Mouse (Mus musculus) lung, embryonic 15.5 days (tissue): ENCODE measurements around the gene B3gnt7. TPM values are rescaled to one million over a fixed set of nuclear protein-coding genes. Genes with fewer than 3 reads are reported as not detected.
A peak's percentile ranks its signal among the peaks of the same experiment; 100 is the strongest.

Experiments
- ATAC-seq: fragments of 200-750 bp; cut with Nextera tagmentation; 2 replicates; pipeline ENCODE4 v1.8.0; 2017; ENCODE audit warnings: moderate number of reproducible peaks, borderline replicate concordance; ENCODE audit not compliant: low FRiP score, low TSS enrichment; ENCODE audit errors: extremely low read depth
- H3K27ac ChIP-seq: fragments of 300-500 bp; sonication (generic); 2 replicates; pipeline ENCODE4 v1.5.1; 2015; ENCODE audit warnings: moderate library complexity, mild to moderate bottlenecking, inconsistent platforms
- H3K27me3 ChIP-seq: fragments of 300-500 bp; sonication (generic); 2 replicates; pipeline ENCODE4 v1.6.1; 2015; ENCODE audit warnings: inconsistent platforms
- H3K36me3 ChIP-seq: fragments of 300-500 bp; sonication (generic); 2 replicates; pipeline ENCODE4 v1.6.1; 2015; ENCODE audit warnings: inconsistent platforms
- H3K4me1 ChIP-seq: fragments of 300-500 bp; sonication (generic); 2 replicates; pipeline ENCODE4 v1.6.1; 2015; ENCODE audit warnings: inconsistent platforms
- H3K4me2 ChIP-seq: fragments of 300-500 bp; sonication (generic); 2 replicates; pipeline ENCODE4 v1.6.1; 2015; ENCODE audit warnings: inconsistent platforms, mild to moderate bottlenecking, moderate library complexity
- H3K4me3 ChIP-seq: fragments of 300-500 bp; sonication (generic); 2 replicates; pipeline ENCODE4 v1.5.1; 2015; ENCODE audit warnings: mild to moderate bottlenecking, inconsistent platforms
- H3K9ac ChIP-seq: fragments of 300-500 bp; sonication (generic); 2 replicates; pipeline ENCODE4 v1.6.1; 2015; ENCODE audit warnings: inconsistent platforms
- H3K9me3 ChIP-seq: fragments of 300-500 bp; sonication (generic); 2 replicates; pipeline ENCODE4 v1.6.1; 2016; ENCODE audit warnings: inconsistent platforms
- WGBS: fragments of 180-500 bp; shearing (Covaris S2); methylation state at CpG from one replicate; pipeline ENCODE4 v1.1.7; 2015; 5-methylcytosine and 5-hydroxymethylcytosine counted together
- polyA plus RNA-seq: library from polyadenylated mRNA; unstranded; fragments of >200 nt; fragmentation: Nextera tagmentation; extraction: Ambion mirVana; gene quantifications from 2 replicates; pipeline ENCODE4 v1.2.1, GENCODE M21; 2015

Gene B3gnt7
- 4.5 and 5.6 TPM in 2 replicates for polyA plus RNA-seq

DNA sequence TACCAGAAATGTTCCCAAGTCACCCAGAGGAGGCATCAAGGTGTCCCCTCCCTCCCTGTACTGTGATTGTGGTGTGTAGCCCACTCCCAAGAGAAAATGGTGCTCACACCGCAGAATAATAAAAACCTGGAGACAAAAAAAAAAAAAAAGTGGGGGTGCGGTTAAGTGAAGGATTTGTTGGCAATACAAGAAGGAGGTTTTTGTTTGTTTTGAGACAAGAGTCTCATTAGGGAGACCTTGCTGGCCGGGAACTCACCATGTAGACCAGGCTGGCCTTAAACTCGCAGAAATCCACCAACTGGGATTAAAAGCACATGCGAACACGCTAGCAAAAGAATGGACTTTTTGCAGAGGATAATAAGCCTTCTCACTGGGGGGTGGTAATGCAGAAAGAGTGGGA, at the start of gene B3gnt7:
B3gnt7 (plus strand) TSS at position 301 of the 400 bp plus-strand sequence.
- no peak for ATAC-seq
- H3K27ac ChIP-seq = 0 out of 2 replicates have a peak within 1 kb of the TSS, but pooled peaks have one; percentile 18
- H3K9ac ChIP-seq = peak within 1 kb of the TSS; percentile 51
- peak within 1 kb of the TSS; percentile 97 for H3K4me2 ChIP-seq
- H3K27me3 ChIP-seq = peaks cover 10% of the 10 kb centered on the region; the same call in 1 of the 2 replicates
- H3K36me3 ChIP-seq = no peaks in the 10 kb centered on the region
- no peaks in the 10 kb centered on the region for H3K9me3 ChIP-seq
- WGBS = 33% methylated on average over 6 of the region's 6 CpGs
- peaks cover 23% of the 10 kb centered on the region for H3K4me1 ChIP-seq
- peak within 1 kb of the TSS; percentile 60 for H3K4me3 ChIP-seq

DNA sequence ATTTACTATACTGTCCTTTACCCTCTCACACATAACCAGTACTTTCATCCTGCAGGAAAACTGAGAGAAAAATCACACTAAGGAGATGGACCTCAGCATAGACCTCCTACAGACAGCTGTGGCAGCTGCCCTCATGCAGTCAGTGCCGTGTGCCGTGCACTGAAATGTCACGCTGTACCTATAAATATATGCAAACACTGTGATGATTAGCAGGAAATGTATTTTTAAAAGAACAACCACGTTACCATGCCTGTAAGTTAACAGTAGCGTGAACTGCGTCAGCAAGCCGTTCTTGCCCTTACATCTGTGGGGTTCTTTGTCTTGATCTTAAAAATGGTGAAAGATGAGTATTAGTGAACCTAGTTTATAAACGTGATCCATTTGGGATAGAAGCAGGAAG, 49.2 kb upstream of the B3gnt7 start:
- 77% methylated on average over 8 of the region's 8 CpGs for WGBS
- no peaks in the 10 kb centered on the region for H3K4me1 ChIP-seq
- no peak overlapping the region for H3K27ac ChIP-seq
- no peak overlapping the region for H3K9ac ChIP-seq
- H3K27me3 ChIP-seq = no peaks in the 10 kb centered on the region
- no peaks in the 10 kb centered on the region for H3K9me3 ChIP-seq
- H3K36me3 ChIP-seq = no peaks in the 10 kb centered on the region
- no peak for ATAC-seq
- H3K4me2 ChIP-seq = no peak overlapping the region
- no peak overlapping the region for H3K4me3 ChIP-seq

DNA sequence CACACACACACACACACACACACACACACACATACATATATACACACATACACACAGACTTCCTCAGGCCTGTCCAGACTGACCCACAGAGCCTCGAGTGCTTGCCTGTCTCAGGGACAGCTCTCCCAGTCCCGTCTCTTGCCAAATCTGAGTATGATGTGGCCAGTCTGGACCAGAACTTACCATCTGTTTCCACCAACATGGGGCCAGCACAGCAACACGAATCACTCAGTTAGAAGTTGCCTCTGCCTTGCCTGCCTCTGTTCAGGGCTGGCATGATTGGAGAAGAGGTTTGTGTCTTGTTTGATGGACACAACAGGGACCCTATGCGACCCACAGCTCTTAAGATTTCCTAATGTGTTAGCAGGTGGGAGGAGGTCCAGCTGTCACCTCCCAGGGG, 46.3 kb upstream of the B3gnt7 start:
- Histone ChIP-seq H3K4me2 (no peak overlapping the region), H3K4me3 (no peak overlapping the region), H3K27ac (no peak overlapping the region), H3K27me3 (no peaks in the 10 kb centered on the region), H3K9ac (no peak overlapping the region), H3K9me3 (no peaks in the 10 kb centered on the region), H3K36me3 (no peaks in the 10 kb centered on the region), H3K4me1 (no peaks in the 10 kb centered on the region)
- no peak for ATAC-seq
- 45% methylated on average over 4 of the region's 4 CpGs for WGBS

DNA sequence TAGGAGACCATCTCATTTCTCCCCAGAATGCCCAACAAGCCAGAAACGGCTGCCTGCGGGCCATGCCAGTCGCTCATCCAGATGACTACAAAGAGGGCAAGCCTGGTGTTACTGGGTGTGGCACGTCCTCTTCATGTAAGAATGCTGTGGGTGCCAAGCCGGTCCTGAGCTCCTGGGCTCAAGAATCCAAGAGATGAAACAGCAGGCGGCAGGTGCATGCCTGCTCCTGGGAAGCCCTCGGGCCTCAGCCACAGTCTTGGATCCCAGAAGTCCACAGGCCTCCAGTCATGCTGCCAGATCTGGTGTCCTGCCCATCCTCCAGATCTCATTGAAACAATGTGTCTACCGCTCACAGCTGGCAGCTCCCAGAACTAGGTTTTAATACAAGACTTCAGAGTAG, 45.4 kb upstream of the B3gnt7 start:
- H3K27me3 ChIP-seq = no peaks in the 10 kb centered on the region
- 85% methylated on average over 8 of the region's 8 CpGs for whole genome bisulfite sequencing
- H3K27ac ChIP-seq = no peak overlapping the region
- no peaks in the 10 kb centered on the region for H3K9me3 ChIP-seq
- no peak for ATAC-seq
- no peak overlapping the region for H3K4me3 ChIP-seq
- H3K4me2 ChIP-seq = no peak overlapping the region
- H3K36me3 ChIP-seq = no peaks in the 10 kb centered on the region
- H3K9ac ChIP-seq = no peak overlapping the region
- no peaks in the 10 kb centered on the region for H3K4me1 ChIP-seq

DNA sequence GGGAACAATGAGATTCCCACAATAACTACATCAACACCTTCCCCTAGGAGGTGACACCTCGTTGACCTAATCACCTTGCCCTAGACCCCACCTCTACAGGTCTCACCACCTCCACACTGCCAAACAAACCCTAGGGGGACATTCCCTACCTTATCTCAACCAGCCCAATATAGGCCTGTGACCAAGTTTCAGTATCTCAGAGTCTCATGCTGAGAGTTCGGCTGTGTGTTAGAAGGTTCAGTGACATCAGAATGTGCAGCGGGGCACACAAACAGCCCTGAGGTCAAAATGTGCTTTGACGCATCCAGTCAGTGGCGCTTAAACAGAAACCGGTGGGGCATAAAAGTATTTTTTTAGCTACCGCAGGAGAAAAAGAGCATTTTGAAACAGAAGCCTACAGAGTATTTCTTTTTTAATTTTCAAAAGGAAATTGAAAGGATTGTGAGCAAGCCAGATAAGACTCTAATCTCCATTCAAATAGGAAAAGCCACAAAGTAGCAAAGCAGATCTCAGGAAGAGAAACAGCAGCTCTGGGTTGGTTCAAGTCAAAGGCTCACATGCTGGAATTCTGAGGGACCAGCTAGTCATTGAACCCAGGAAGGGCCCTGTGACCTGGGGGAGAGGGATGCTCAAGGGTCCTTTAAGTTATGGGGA, 44.3 kb upstream of the B3gnt7 start:
- no peaks in the 10 kb centered on the region for H3K9me3 ChIP-seq
- no peaks in the 10 kb centered on the region for H3K27me3 ChIP-seq
- ATAC-seq = no peak
- no peaks in the 10 kb centered on the region for H3K36me3 ChIP-seq
- H3K4me3 ChIP-seq = no peak overlapping the region
- H3K9ac ChIP-seq = no peak overlapping the region
- H3K4me2 ChIP-seq = no peak overlapping the region
- H3K27ac ChIP-seq = no peak overlapping the region
- WGBS = 70% methylated on average over 7 of the region's 7 CpGs
- no peaks in the 10 kb centered on the region for H3K4me1 ChIP-seq

DNA sequence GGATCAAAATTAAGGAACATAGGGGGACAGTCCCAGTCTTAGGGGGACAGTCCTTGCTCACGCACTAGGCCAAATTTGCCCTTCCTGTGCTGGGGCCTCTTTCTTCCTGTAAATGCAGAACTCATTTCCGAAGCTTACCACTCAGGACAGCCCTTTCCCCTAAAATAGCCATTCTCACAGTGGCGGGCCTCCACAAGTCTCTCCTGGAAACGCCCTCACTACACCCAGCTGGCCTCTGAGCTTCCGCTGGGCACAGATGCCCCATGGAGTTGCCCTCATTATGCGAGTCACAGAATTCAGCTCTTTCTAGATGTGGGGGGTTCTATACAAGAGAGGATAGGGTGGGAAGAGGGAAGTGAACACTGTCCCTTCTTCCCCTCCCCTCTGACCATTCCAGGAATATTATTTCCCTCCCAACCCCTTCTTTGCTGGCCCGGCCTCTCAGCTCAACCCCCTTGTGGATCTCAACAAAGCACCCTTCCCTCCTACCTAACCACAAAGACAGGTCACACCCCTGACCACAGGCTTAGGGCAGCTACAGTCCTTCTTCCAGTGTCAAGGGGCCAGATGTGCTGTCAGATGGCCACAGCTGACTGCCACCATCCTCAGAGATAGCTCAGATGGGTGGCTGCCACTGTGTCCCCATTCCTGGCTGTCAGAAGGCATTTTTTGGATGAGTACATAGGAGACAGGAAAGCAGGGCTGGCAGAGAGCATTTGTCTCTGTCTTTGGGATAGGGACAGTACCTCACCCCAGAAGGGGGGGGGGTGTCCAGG, 38.9 kb upstream of the B3gnt7 start:
- Histone ChIP-seq H3K4me1 (no peaks in the 10 kb centered on the region), H3K4me3 (no peak overlapping the region), H3K4me2 (no peak overlapping the region), H3K36me3 (no peaks in the 10 kb centered on the region), H3K9me3 (no peaks in the 10 kb centered on the region), H3K27ac (0 out of 2 replicates have a peak overlapping the region, but pooled peaks have one; percentile 10), H3K27me3 (no peaks in the 10 kb centered on the region), H3K9ac (no peak overlapping the region)
- peak; percentile 62; the same call in 1 of the 2 replicates for ATAC-seq
- whole genome bisulfite sequencing = 62% methylated on average over 7 of the region's 7 CpGs

DNA sequence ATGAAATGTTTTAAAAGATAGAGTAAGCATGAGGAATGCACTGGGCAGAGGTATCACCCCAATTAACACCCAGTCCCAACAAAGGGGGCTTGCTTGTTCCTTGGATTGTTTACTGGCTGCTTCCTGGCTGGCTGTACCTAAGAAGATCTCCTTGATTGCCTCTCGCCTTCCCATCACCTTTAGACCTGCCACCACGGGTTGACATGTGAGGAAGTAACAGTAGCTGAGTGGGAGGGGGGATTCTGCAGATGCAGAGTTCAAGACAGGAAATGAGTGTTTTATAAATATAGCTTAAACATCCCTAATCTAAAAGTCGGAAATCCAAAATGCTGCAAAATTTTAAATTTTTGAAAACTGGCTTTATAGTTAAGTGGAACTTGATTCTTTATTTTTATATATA, 37.6 kb upstream of the B3gnt7 start:
- H3K27ac ChIP-seq = no peak overlapping the region
- H3K9me3 ChIP-seq = no peaks in the 10 kb centered on the region
- WGBS = 26% methylated on average over 3 of the region's 3 CpGs
- H3K9ac ChIP-seq = no peak overlapping the region
- no peak overlapping the region for H3K4me3 ChIP-seq
- no peak overlapping the region for H3K4me2 ChIP-seq
- H3K4me1 ChIP-seq = no peaks in the 10 kb centered on the region
- no peaks in the 10 kb centered on the region for H3K36me3 ChIP-seq
- ATAC-seq = no peak
- no peaks in the 10 kb centered on the region for H3K27me3 ChIP-seq

DNA sequence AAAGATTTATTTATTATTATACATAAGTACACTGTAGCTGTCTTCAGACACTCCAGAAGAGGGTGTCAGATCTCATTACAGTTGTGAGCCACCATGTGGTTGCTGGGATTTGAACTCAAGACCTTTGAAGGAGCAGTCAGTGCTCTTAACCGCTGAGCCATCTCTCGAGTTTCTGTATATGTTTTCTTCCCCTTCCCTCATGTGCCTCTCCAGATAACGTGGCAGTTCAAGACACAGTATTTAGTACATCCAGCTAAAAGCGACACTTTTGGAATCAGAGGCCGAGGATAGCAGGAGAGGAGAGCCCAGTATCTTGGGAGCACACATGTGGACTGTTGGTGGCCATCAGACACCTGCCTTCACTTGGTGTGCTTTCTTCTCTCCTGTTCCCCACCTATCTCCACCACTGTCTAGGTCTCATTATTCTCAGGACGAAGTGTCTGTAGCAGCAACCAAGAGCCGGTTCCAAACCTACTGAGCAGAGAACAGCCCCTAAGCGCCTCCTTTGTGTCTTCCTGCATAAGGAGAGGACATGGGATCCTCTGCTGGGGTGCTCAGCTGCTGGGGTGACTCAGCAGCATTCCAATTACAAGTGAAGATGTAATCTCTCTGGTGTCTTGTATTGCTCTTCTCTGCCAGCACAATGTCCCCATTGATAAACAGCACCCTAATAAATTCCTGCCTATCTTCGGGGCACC, 34.0 kb upstream of the B3gnt7 start:
- Histone ChIP-seq H3K9ac (no peak overlapping the region), H3K9me3 (no peaks in the 10 kb centered on the region), H3K36me3 (no peaks in the 10 kb centered on the region), H3K4me3 (no peak overlapping the region), H3K27me3 (no peaks in the 10 kb centered on the region), H3K4me2 (no peak overlapping the region), H3K4me1 (no peaks in the 10 kb centered on the region), H3K27ac (no peak overlapping the region)
- no peak for ATAC-seq
- WGBS = 82% methylated on average over 9 of the region's 9 CpGs

DNA sequence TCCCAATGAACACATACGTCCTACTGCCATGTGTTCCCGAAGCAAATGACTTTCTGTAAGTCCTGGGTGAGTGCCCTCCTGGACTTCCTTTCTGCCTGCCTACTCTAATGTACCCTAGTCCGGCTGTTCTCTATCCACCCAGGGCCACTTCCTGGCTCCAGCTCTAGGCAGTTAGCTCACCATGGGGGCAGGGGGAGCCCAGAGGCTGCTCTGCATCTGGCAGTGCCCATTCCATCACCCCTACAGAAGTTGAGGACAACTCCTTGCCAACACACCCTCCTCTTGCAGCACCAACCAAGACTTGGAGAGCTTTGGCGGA, 33.5 kb upstream of the B3gnt7 start:
- H3K4me2 ChIP-seq = no peak overlapping the region
- 0 out of 2 replicates have a peak, but pooled peaks have one; percentile 23 for ATAC-seq
- H3K4me1 ChIP-seq = no peaks in the 10 kb centered on the region
- no peaks in the 10 kb centered on the region for H3K9me3 ChIP-seq
- no peaks in the 10 kb centered on the region for H3K27me3 ChIP-seq
- H3K4me3 ChIP-seq = no peak overlapping the region
- no peak overlapping the region for H3K9ac ChIP-seq
- WGBS = 76% methylated on average over 4 of the region's 4 CpGs
- no peaks in the 10 kb centered on the region for H3K36me3 ChIP-seq
- H3K27ac ChIP-seq = no peak overlapping the region

DNA sequence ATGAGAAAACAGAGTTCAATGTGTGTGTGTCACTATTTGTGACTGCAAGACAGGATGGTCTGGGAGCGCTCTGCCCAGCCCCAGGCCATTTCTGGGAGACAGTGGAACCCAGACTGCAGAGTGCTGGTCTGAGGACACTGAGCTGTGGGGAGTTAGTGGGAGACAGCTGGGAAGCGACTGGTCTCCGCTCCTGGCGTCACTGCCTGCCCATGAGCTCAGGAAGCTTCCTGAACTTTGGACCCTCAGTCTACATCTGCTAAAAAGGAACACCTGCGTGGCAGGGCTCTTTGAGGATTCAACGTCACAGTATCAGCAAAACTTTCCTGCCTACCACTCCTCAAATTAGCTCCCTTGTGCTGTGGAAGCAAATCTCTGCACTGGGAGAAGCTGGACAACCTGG, 30.9 kb upstream of the B3gnt7 start:
- H3K9me3 ChIP-seq = no peaks in the 10 kb centered on the region
- H3K4me1 ChIP-seq = no peaks in the 10 kb centered on the region
- no peaks in the 10 kb centered on the region for H3K36me3 ChIP-seq
- no peak for ATAC-seq
- no peak overlapping the region for H3K9ac ChIP-seq
- WGBS = 74% methylated on average over 6 of the region's 6 CpGs
- H3K27me3 ChIP-seq = no peaks in the 10 kb centered on the region
- H3K4me2 ChIP-seq = no peak overlapping the region
- no peak overlapping the region for H3K4me3 ChIP-seq
- H3K27ac ChIP-seq = no peak overlapping the region

DNA sequence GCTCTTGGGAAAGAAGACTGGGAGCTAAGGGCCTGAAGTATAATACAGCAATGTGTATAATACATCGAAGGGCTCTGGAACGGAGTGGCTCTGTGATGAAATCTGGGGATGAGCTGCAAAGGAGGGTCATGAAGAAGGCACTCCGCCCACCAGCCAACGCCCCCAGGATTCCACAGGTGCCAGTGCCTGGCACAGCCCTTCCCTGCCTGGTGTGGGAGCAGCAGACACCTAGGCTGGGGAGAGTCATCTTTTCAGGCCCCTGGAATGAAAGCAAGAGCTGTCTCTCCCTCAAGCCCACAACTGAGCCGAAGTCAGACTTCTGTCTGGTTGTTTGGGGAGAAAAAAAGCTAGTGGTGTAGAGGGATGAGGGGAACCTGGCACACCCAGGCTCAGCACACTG, 25.6 kb upstream of the B3gnt7 start:
- no peak overlapping the region for H3K4me2 ChIP-seq
- no peak overlapping the region for H3K9ac ChIP-seq
- no peaks in the 10 kb centered on the region for H3K9me3 ChIP-seq
- WGBS = 74% methylated on average over 5 of the region's 5 CpGs
- no peaks in the 10 kb centered on the region for H3K4me1 ChIP-seq
- no peak overlapping the region for H3K27ac ChIP-seq
- no peak overlapping the region for H3K4me3 ChIP-seq
- no peaks in the 10 kb centered on the region for H3K27me3 ChIP-seq
- no peaks in the 10 kb centered on the region for H3K36me3 ChIP-seq
- ATAC-seq = no peak
